Mouse (Mus musculus) layer of hippocampus, postnatal 36 days (tissue): ENCODE measurements around the gene Pip4k2c. TPM values are rescaled to one million over a fixed set of nuclear protein-coding genes. Genes with fewer than 3 reads are reported as not detected.

Experiments
- DNase-seq, 2 experiments: peaks; one replicate each; pipeline ENCODE4 v3.0.0; 2022
- total RNA-seq, 2 experiments: library from RNA; stranded (reverse); gene quantifications; 2 replicates each; pipeline ENCODE4 v1.2.3; 2021

Gene Pip4k2c
- total RNA-seq, 2 experiments from 2014 or later, result 91.1 to 95.7 TPM

DNA sequence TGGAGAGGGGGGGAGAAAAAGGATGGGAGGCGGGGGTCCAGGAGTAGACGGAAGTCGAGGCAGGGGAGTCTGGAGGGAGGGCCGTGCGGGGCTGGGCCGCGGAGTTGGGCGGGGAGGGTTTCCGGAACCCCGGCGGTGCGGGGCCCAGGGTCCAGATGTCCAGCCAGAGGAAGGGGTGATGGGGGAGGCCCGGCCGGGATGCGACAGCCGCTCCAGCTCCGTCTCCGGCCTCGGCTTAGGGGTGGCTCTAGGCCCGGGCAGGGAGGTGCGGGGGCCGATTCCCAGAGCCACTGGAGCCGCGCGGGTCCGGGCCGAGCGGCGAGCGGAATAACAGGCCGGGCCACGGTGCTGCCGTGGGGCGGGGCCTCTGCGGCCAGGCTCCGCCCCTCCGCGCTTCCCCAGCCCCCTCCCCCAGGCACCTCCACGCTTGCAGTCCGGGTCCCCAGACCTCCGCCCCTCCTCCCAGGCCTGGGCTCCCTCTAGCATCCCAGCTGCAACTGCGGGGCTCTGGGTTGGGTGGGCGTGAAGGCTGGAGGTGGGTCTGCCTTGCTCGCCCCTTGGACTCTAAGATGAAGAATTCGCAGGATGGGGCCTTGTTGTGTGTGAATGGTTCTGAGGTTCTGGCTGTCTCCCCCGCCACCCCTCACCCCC lies 22.8 kb downstream of the Pip4k2c start:
- DNase-seq, result peak; percentile 62 to 71

- DNase-seq, result no peak
These were observed 23.3 kb downstream of the Pip4k2c start for GRCm38 (mm10) chr10:127188079-127188453.

- peak; percentile 83 to 84 for DNase-seq
These were observed 23.9 kb downstream of the Pip4k2c start for GRCm38 (mm10) chr10:127187371-127188078.

DNA sequence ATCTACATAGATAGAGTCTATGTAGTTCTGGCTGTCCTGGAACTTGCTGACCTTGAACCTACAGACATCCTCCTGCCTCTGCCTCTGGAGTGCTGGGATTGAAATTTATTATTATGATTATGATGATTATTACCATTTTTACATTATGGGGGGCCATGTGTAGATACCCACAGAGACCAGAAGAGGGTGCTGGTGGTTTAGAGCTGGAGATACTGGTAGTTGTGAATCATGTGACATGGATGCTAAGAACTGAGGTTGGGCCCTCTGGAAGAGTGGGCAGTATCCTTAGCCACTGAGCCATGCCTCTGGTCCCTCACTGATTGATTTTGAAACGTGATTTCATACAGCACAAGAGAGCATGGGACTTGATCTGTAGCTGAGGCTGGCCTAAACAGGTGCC lies 24.9 kb downstream of the Pip4k2c start:
- no peak for DNase-seq

DNA sequence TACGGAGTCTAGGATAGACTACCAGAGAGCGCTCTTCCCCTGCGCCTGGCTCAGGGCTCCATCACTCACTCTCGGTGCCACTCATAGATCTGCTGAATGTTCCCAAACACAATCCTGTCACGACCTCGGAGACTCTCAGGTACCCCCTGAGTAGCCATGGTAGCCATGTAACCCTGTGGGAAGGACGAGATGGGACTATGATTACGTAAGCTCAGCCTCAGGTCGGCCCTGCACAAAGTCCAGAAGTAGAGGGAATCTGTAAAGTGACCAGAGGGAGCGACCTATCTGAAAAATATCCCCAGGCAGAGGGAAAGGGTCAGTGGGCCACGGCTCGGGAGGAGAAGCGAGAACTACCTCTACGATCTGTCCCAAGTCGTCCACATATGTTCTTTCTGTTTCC lies 25.9 kb downstream of the Pip4k2c start:
- no peak for DNase-seq

- no peak for DNase-seq
These were observed 26.3 kb downstream of the Pip4k2c start for GRCm38 (mm10) chr10:127185101-127185500.

- DNase-seq, result no peak
These were observed 27.6 kb downstream of the Pip4k2c start for GRCm38 (mm10) chr10:127183759-127184158.

- no peak for DNase-seq
These were observed 28.8 kb downstream of the Pip4k2c start for GRCm38 (mm10) chr10:127182624-127183023.

GRCm38 (mm10) chr10:127181566-127181965 lies 29.8 kb downstream of the Pip4k2c start:
- no peak for DNase-seq

GRCm38 (mm10) chr10:127180695-127181047 lies 30.7 kb downstream of the Pip4k2c start:
- no peak for DNase-seq

GRCm38 (mm10) chr10:127179871-127180694 lies 31.3 kb downstream of the Pip4k2c start, which contains the start of gene Slc26a10:
TSS of gene Slc26a10 (minus strand) at chr10:127180645.
- DNase-seq, result peak; percentile 11 to 70

GRCm38 (mm10) chr10:127178286-127179027 lies 32.9 kb downstream of the Pip4k2c start:
- peak; percentile 9 to 31 for DNase-seq

DNA sequence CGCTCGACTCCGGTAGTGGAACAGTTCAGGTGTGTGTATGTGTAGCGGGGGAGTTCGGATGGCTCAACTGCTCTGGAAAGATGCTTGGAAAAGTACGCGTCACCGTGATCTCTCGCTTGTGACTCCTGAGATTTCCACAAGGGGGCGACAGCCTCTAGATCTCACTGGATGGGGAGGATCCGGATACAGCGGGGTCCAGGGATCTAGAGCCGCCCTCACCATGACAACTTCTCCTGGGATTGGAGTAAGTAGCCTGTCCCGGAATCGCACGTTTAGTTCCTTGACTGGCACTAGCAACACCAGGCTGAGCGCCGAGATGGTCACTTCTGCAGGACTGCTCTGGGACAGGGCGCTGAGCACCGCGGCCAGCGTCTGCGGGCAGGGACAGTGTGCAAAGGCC lies 33.7 kb downstream of the Pip4k2c start:
- peak; percentile 76 to 79 for DNase-seq

- peak in 1 of 2 experiments; percentile 3 for DNase-seq
These were observed 34.1 kb downstream of the Pip4k2c start for GRCm38 (mm10) chr10:127177235-127177634.

DNA sequence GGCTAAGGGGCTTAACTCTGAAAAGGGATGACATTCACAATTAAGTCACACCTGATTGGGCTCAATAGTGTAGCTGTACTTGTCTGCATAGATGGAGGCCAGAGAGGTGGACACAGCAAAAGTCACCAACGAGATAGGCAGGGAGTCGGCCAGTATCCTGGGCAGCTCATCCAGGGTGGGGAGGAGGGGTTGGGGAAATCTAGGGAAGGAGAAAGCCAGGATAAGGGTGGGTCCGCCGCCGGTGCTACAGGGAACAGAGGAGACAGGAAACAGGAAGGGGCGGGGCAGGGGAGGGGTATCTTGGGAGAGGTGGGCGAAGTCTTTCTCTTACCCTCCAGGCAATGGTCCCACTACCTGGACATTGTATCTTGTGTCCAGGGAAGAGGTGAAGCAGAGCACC lies 34.6 kb downstream of the Pip4k2c start:
- DNase-seq, result no peak

DNA sequence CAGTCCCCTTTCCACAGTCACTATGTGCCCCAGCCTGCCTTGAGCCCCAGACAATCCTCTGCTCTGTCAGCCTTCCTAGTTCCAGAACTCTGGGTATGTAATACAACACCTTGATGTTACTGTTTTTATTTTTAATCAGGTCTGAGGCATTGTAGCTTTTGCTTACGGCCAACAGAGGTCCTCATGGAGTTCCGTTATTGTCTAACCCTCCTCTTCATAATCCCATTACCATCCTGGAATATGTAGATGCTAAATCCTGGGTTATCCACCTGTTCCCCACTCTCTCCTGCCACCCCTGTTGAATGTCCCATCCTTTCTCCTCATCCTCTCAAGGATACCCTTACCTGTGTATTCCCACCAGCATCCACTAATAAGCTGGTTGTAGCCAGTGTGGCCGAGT lies 35.2 kb downstream of the Pip4k2c start:
- DNase-seq, result no peak

GRCm38 (mm10) chr10:127174170-127174569 lies 37.2 kb downstream of the Pip4k2c start:
- peak in 1 of 2 experiments; percentile 1 for DNase-seq

DNA sequence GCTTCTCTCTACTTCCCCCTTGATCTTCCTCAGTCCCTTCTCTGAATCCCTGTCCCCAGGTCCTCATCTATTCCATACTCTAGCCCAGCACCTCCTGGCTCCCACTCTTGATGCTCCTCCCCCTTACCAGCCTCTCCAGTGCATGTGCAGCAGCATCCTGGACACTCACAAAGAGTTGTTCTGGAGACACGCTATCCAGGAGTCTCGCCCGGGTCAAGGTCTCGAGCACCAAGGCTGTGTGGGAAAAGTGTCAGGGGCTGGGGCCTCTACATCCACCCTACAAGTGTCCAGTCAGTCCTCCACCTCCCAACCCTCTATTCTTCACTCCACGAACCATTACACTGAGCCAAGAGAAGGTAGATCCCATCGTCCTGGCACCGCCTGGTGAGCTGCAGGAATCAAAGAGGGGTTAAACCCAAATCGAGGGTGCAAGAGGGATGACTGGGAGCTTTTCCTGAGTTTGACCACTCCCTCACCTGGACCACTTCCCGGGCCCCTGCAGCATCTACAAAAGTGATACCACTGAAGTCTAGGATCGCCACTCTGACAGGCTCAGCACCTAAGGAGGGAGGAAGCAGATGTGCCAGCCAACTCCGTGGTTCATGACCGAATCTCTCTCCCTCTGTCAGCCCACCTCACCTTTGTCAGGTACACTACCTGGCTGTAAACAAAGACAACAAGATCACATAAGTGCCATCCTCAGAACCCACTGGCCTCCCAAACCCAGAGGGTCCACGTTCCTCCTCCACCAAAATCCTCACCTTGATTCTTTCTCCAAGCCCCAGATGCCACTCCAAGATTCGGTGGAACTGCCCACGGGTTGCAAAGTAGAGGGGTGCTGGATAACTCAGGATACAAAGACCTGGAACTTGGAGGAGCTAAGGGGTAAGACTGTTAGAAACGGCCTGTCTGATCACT lies 38.0 kb downstream of the Pip4k2c start:
- peak in 1 of 2 experiments; percentile 1 for DNase-seq

DNA sequence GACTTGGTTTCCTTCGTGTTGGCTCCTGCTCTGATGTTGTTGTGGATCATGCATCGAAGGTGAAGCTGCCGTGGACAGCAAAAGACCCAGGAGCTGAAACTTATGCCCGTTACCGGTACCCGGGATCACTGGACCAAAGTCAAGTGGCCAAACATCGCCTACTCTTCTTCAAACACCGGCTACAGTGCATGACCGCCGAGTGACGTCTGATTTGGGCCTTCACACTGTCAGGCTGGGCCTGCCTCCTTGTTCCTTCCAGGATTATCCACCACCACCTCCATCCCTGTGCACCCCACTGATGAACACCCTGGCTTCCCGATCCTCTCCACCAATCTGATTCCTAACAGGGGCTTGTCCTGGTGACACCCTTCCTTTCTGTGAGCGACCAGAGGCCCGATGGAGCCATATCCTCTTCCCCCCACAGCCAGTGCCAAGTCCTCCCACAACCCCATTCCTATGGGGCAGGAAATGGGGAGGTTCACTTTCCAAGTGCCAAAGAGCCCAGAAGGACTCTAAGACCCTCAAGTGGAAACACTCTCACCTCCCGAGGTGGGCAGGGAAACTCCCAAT lies 39.7 kb downstream of the Pip4k2c start:
- no peak for DNase-seq

GRCm38 (mm10) chr10:127170837-127171272 lies 40.5 kb downstream of the Pip4k2c start:
- DNase-seq, result peak; percentile 57 to 74

DNA sequence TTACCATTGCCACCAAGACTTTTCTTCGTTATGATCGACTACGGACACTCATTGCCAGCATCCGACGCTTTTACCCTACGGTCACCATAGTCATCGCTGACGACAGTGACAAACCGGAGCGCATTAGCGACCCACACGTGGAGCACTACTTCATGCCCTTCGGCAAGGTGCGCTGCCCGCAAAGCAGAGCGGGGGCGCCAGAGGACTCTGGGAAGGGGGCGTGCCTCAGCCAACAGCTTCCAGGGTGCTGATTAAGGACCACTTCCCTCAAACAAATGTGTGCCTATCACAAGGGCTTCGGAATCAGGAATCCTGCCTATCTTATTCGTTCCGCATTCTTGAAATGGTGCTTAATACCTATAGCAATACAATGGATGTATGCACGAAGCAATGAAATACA lies 41.4 kb downstream of the Pip4k2c start:
- DNase-seq, result peak; percentile 16 to 23
